ENCODE assay signal across 9 mouse cellular contexts in the genomic region with DNA sequence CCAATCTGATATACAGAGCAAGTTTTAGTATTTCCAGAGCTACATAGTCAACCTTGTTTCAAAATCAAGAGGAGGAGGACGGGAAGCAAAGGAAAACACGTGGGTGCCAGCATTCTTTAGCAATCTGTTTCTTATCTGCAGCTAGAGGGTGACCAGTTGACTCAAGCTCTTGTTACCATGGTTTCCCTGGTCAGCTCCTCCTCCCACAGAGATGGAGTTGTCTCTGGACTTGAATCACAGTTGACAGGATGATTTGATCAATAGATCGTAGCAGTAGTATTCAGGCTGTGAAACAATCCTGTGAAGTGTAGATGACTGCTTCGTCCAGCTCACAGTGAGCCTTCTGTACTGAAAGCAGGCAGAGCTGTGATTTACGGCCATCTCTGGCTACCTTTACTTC. TPM values are rescaled to one million over a fixed set of nuclear protein-coding genes. Genes with fewer than 3 reads are reported as not detected.
A peak's percentile ranks its signal among the peaks of the same experiment; 100 is the strongest.
DNase-seq lines count a peak whose midpoint lies in the region; ATAC-seq and TF ChIP-seq lines count a peak whose summit lies in the region.
"Had no signal": no experiment of that assay in that cellular context is flagged by ENCODE, and none has a peak within 500 bp of the region (broad histone marks: within the 10 kb centered on the region; RNA-seq: fewer than 3 reads in every experiment).

No protein-coding gene starts in this region.

- no peak overlapping the region for H3K4me3 ChIP-seq in gastrocnemius, adult 2 months
- no peak overlapping the region for H3K4me3 ChIP-seq in MEL (ENCODE audit: control insufficient read depth in 1 of 2, insufficient read depth in 1 of 2, low read depth in 2 of 2, low read length in 2 of 2)
- H3K4me3 ChIP-seq in liver, embryonic 13.5 days (replicated peaks) = no peak overlapping the region

- TF ChIP-seq RAD21 in MEL (IDR thresholded peaks at IDR 0.05; ENCODE audit: low read depth, low read length) = no peak

- no peak for TF ChIP-seq CTCF in gastrocnemius, adult 2 months (IDR thresholded peaks at IDR 0.05)
- TF ChIP-seq CTCF in MEL (IDR thresholded peaks at IDR 0.05 in 2 of 3, conservative IDR thresholded peaks at IDR 0.05 in 1 of 3; ENCODE audit: control insufficient read depth in 1 of 3, insufficient read depth in 1 of 3, low read depth in 2 of 3, low read length in 3 of 3, poor library complexity in 1 of 3, severe bottlenecking in 1 of 3) = no peak

- H3K27me3 ChIP-seq in MEL (ENCODE audit: control insufficient read depth in 1 of 2, insufficient read depth in 2 of 2, low read length in 2 of 2) = no peaks in the 10 kb centered on the region
- no peaks in the 10 kb centered on the region for H3K27me3 ChIP-seq in liver, embryonic 13.5 days

- no peaks in the 10 kb centered on the region for H3K9me3 ChIP-seq in MEL (replicated peaks; ENCODE audit: insufficient read depth, low read length)
- H3K9me3 ChIP-seq in liver, embryonic 13.5 days (replicated peaks) = no peaks in the 10 kb centered on the region

- no peak overlapping the region for H3K9ac ChIP-seq in MEL (ENCODE audit: control insufficient read depth, low read depth, low read length, poor library complexity, severe bottlenecking)
- H3K9ac ChIP-seq in liver, embryonic 13.5 days = no peak overlapping the region

- no peak for TF ChIP-seq POLR2A in MEL (IDR thresholded peaks at IDR 0.05; ENCODE audit: control insufficient read depth in 1 of 2, insufficient read depth in 1 of 2, low read depth in 1 of 2, low read length in 2 of 2, poor library complexity in 1 of 2)

- H3K4me1 ChIP-seq in MEL (ENCODE audit: control insufficient read depth in 1 of 2, insufficient read depth in 2 of 2, low read length in 2 of 2) = peaks cover 0 to 5% of the 10 kb centered on the region in 2 experiments; a peak in 1 of 4 replicates
- H3K4me1 ChIP-seq in liver, embryonic 13.5 days (replicated peaks) = peaks cover 40% of the 10 kb centered on the region

- 26% methylated on average over 5 of the region's 5 CpGs for WGBS in liver, embryonic 13.5 days (ENCODE audit: insufficient replicate concordance)

- intact Hi-C loops in gastrocnemius, adult 2 months (cut with DNase I) = loop anchor here (1.0 kb wide), 1 partner anchor 34 kb away; the partner anchor contains the start of gene Senp3
- intact Hi-C loops in gastrocnemius, postnatal 14 days (cut with DNase I; ENCODE audit: low total_unique reads) = no loop called here

- no peak overlapping the region for H3K4me2 ChIP-seq in liver, embryonic 13.5 days

- TF ChIP-seq EP300 in MEL (IDR thresholded peaks at IDR 0.05; ENCODE audit: low read depth in 1 of 2, low read length in 2 of 2) = no peak

- no peaks in the 10 kb centered on the region for H3K79me2 ChIP-seq in MEL (ENCODE audit: control insufficient read depth, insufficient read depth, low read length, poor library complexity)

- DNase-seq in gastrocnemius, adult 2 months = no peak
- DNase-seq in gastrocnemius, postnatal 10 days = no peak
- no peak for DNase-seq in MEL (ENCODE audit: low read depth, low spot score)
- DNase-seq in forelimb bud, embryonic 11.5 days (ENCODE audit: low read depth, low spot score) = peak; percentile 63
- DNase-seq in liver, embryonic 13.5 days = no peak
- no peak for DNase-seq in gastrocnemius, postnatal 14 days
- DNase-seq in right cerebral cortex, postnatal 25 days = no peak
- DNase-seq in cerebellum, postnatal 14 days = no peak
- DNase-seq: cerebellum, adult 11-12 months had no signal

- 0 out of 2 replicates have a peak overlapping the region, but pooled peaks have one; percentile 12 for H3K27ac ChIP-seq in gastrocnemius, adult 2 months
- H3K27ac ChIP-seq in MEL (ENCODE audit: control insufficient read depth, low read depth, low read length) = no peak overlapping the region
- peak overlapping the region; percentile 43; the same call in 1 of the 2 replicates for H3K27ac ChIP-seq in liver, embryonic 13.5 days

- peaks cover 0 to 3% of the 10 kb centered on the region in 2 experiments; a peak in 1 of 4 replicates for H3K36me3 ChIP-seq in MEL (ENCODE audit: control insufficient read depth in 1 of 2, insufficient read depth in 2 of 2, low read length in 2 of 2)
- no peaks in the 10 kb centered on the region for H3K36me3 ChIP-seq in liver, embryonic 13.5 days

- ATAC-seq in liver, embryonic 13.5 days (ENCODE audit: low read depth) = no peak

TF ChIP-seq in MEL, 35 proteins besides CTCF, POLR2A, EP300 and RAD21:
- TF ChIP-seq MAX (IDR thresholded peaks at IDR 0.05; ENCODE audit: low read length) (peak; percentile 37; the same call in 1 of the 2 replicates), MXI1 (IDR thresholded peaks at IDR 0.05; ENCODE audit: low read depth, low read length) (0 out of 2 replicates have a peak, but pooled peaks have one; percentile 12), CHD2 (IDR thresholded peaks at IDR 0.05; ENCODE audit: low read length) (no peak)

RNA-seq across cellular contexts. Expression of gene Tnfsfm13, which starts 20.0 kb away (rescaled TPM):
- 1 to 10 TPM; 1.2 to 1.9 TPM for total RNA-seq in gastrocnemius, adult 2 months (2021)
- 1 to 10 TPM; 2.9 to 4.5 TPM for total RNA-seq in gastrocnemius, postnatal 10 days (2021)
- total RNA-seq in MEL (2012; rRNA removed) = not detected in 2 replicates
- not detected for polyA plus RNA-seq in MEL (2012; ENCODE audit: insufficient read depth in 1 of 2, insufficient read length in 2 of 2, low read depth in 1 of 2, low replicate concordance in 2 of 2, missing spikeins in 1 of 2)
- 1.1 and 1.4 TPM in 2 replicates for polyA plus RNA-seq in liver, embryonic 13.5 days (2015; fragmentation: Nextera tagmentation; extraction: Ambion mirVana)
- total RNA-seq in gastrocnemius, postnatal 14 days (2021) = 1 to 10 TPM; 2.2 to 3.0 TPM

RNA-seq across cellular contexts. Expression of gene Tnfsf12, which starts 20.3 kb away (rescaled TPM):
- 10 to 100 TPM in 1 of 2 experiments, 1 to 10 TPM in 1; 6.5 to 10.6 TPM for total RNA-seq in gastrocnemius, adult 2 months (2021)
- 10 to 100 TPM; 15.9 to 17.6 TPM for total RNA-seq in gastrocnemius, postnatal 10 days (2021)
- not detected in 2 replicates for total RNA-seq in MEL (2012; rRNA removed)
- polyA plus RNA-seq in MEL (2012; ENCODE audit: insufficient read depth in 1 of 2, insufficient read length in 2 of 2, low read depth in 1 of 2, low replicate concordance in 2 of 2, missing spikeins in 1 of 2) = under 1 TPM in 1 of 2 experiments, not detected in 1; 0.10 TPM
- polyA plus RNA-seq in liver, embryonic 13.5 days (2015; fragmentation: Nextera tagmentation; extraction: Ambion mirVana) = 2.1 and 2.6 TPM in 2 replicates
- 10 to 100 TPM; 14.0 to 14.8 TPM for total RNA-seq in gastrocnemius, postnatal 14 days (2021)

RNA-seq across cellular contexts. Expression of gene Tnfsf13, which starts 30.3 kb away (rescaled TPM):
- 1 to 10 TPM in 1 of 2 experiments, under 1 TPM in 1; 0.64 to 1.1 TPM for total RNA-seq in gastrocnemius, adult 2 months (2021)
- 1 to 10 TPM; 1.6 to 2.1 TPM for total RNA-seq in gastrocnemius, postnatal 10 days (2021)
- total RNA-seq in MEL (2012; rRNA removed) = 0.19 TPM in 1 of 2 replicates, not detected in the other
- polyA plus RNA-seq in MEL (2012; ENCODE audit: insufficient read depth in 1 of 2, insufficient read length in 2 of 2, low read depth in 1 of 2, low replicate concordance in 2 of 2, missing spikeins in 1 of 2) = under 1 TPM in 1 of 2 experiments, not detected in 1; 0.13 TPM
- polyA plus RNA-seq in liver, embryonic 13.5 days (2015; fragmentation: Nextera tagmentation; extraction: Ambion mirVana) = 0.10 TPM in 1 of 2 replicates, not detected in the other
- total RNA-seq in gastrocnemius, postnatal 14 days (2021) = 1 to 10 TPM; 1.3 to 1.8 TPM

RNA-seq across cellular contexts. Expression of gene Senp3, which starts 34.0 kb away (rescaled TPM):
- 10 to 100 TPM; 25.4 to 28.1 TPM for total RNA-seq in gastrocnemius, adult 2 months (2021)
- 10 to 100 TPM; 29.5 to 36.0 TPM for total RNA-seq in gastrocnemius, postnatal 10 days (2021)
- 121 and 147 TPM in 2 replicates for total RNA-seq in MEL (2012; rRNA removed)
- polyA plus RNA-seq in MEL (2012; ENCODE audit: insufficient read depth in 1 of 2, insufficient read length in 2 of 2, low read depth in 1 of 2, low replicate concordance in 2 of 2, missing spikeins in 1 of 2) = 100 to 1,000 TPM; 171 to 890 TPM
- polyA plus RNA-seq in liver, embryonic 13.5 days (2015; fragmentation: Nextera tagmentation; extraction: Ambion mirVana) = 37.3 and 38.6 TPM in 2 replicates
- 10 to 100 TPM; 22.4 to 23.2 TPM for total RNA-seq in gastrocnemius, postnatal 14 days (2021)

RNA-seq across cellular contexts. Expression of gene Polr2a, which starts 42.5 kb away (rescaled TPM):
- 10 to 100 TPM; 26.9 to 35.4 TPM for total RNA-seq in gastrocnemius, adult 2 months (2021)
- total RNA-seq in gastrocnemius, postnatal 10 days (2021) = 10 to 100 TPM; 45.9 to 49.4 TPM
- total RNA-seq in MEL (2012; rRNA removed) = 16.6 and 22.2 TPM in 2 replicates
- 100 to 1,000 TPM in 1 of 2 experiments, 10 to 100 TPM in 1; 73.9 to 193 TPM for polyA plus RNA-seq in MEL (2012; ENCODE audit: insufficient read depth in 1 of 2, insufficient read length in 2 of 2, low read depth in 1 of 2, low replicate concordance in 2 of 2, missing spikeins in 1 of 2)
- 9.6 and 10.8 TPM in 2 replicates for polyA plus RNA-seq in liver, embryonic 13.5 days (2015; fragmentation: Nextera tagmentation; extraction: Ambion mirVana)
- 10 to 100 TPM; 36.4 to 39.1 TPM for total RNA-seq in gastrocnemius, postnatal 14 days (2021)
